Mouse (Mus musculus): ENCODE data around the gene Abr. TPM values are rescaled to one million over a fixed set of nuclear protein-coding genes. Genes with fewer than 3 reads are reported as not detected.

Gene Abr
- total and polyA plus RNA-seq, 3 experiments = 3.8 to 8.8 TPM; not detected in 1

GRCm38 (mm10) chr11:76566081-76566480 is 56.0 kb downstream of the Abr start:
- TF ChIP-seq ELF1 (IDR thresholded peaks at IDR 0.05; ENCODE audit: low read depth, low read length) = no peak
- no peak for TF ChIP-seq CHD2 (IDR thresholded peaks at IDR 0.05; ENCODE audit: low read length)
- Histone ChIP-seq H3K36me3 (ENCODE audit: control insufficient read depth in 1 of 2, insufficient read depth in 2 of 2, low read length in 2 of 2) (no peaks in the 10 kb centered on the region), H3K4me3 (ENCODE audit: control insufficient read depth in 1 of 2, insufficient read depth in 1 of 2, low read depth in 2 of 2, low read length in 2 of 2) (no peak overlapping the region), H3K9ac (ENCODE audit: control insufficient read depth, low read depth, low read length, poor library complexity, severe bottlenecking) (no peak overlapping the region), H3K27me3 (ENCODE audit: control insufficient read depth in 1 of 2, insufficient read depth in 2 of 2, low read length in 2 of 2) (peaks cover 22 to 35% of the 10 kb centered on the region in 2 experiments), H3K79me2 (ENCODE audit: control insufficient read depth, insufficient read depth, low read length, poor library complexity) (no peaks in the 10 kb centered on the region), H3K27ac (ENCODE audit: control insufficient read depth, low read depth, low read length) (no peak overlapping the region), H3K9me3 (replicated peaks; ENCODE audit: insufficient read depth, low read length) (no peaks in the 10 kb centered on the region), H3K4me1 (ENCODE audit: control insufficient read depth in 1 of 2, insufficient read depth in 2 of 2, low read length in 2 of 2) (no peaks in the 10 kb centered on the region)
- DNase-seq (ENCODE audit: low read depth, low spot score) = no peak

DNA sequence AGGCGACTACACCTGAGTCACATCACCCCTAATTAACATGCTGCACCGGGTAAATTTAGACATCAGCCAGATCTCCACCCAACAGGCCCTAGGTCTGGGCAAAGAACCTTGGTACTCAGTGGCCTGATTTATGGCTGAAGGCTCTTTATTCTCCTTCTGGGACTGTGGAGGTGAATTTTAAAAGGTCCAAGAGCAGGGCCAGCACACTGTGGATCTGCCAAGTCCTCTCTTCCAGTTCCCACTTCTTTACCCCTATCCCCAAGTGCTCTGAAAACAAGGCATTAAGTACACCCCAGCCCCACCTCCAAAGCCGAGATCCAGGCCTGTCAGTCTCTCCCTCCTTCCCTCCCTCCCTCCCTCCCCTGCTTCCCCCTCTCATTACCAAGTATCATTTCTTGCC is 59.5 kb downstream of the Abr start:
- no peaks in the 10 kb centered on the region for H3K9me3 ChIP-seq (replicated peaks; ENCODE audit: insufficient read depth, low read length)
- H3K4me3 ChIP-seq (ENCODE audit: control insufficient read depth in 1 of 2, insufficient read depth in 1 of 2, low read depth in 2 of 2, low read length in 2 of 2) = no peak overlapping the region
- H3K36me3 ChIP-seq (ENCODE audit: control insufficient read depth in 1 of 2, insufficient read depth in 2 of 2, low read length in 2 of 2) = no peaks in the 10 kb centered on the region
- H3K27ac ChIP-seq (ENCODE audit: control insufficient read depth, low read depth, low read length) = no peak overlapping the region
- no peak overlapping the region for H3K9ac ChIP-seq (ENCODE audit: control insufficient read depth, low read depth, low read length, poor library complexity, severe bottlenecking)
- H3K4me1 ChIP-seq (ENCODE audit: control insufficient read depth in 1 of 2, insufficient read depth in 2 of 2, low read length in 2 of 2) = no peaks in the 10 kb centered on the region
- TF ChIP-seq POLR2AphosphoS5 (IDR thresholded peaks at IDR 0.05; ENCODE audit: borderline replicate concordance, low read depth, low read length) = no peak
- TF ChIP-seq NRF1 (IDR thresholded peaks at IDR 0.05; ENCODE audit: insufficient read depth, low read depth, low read length, poor library complexity, severe bottlenecking) = no peak
- no peak for TF ChIP-seq EP300 (IDR thresholded peaks at IDR 0.05; ENCODE audit: low read depth in 1 of 2, low read length in 2 of 2)
- TF ChIP-seq E2F4 (IDR thresholded peaks at IDR 0.05; ENCODE audit: borderline replicate concordance, low read depth, low read length) = no peak
- no peak for TF ChIP-seq GABPA (IDR thresholded peaks at IDR 0.05; ENCODE audit: low read depth, low read length)
- TF ChIP-seq ELF1 (IDR thresholded peaks at IDR 0.05; ENCODE audit: low read depth, low read length) = no peak
- no peak for TF ChIP-seq RCOR1 (IDR thresholded peaks at IDR 0.05; ENCODE audit: low read depth, low read length)
- no peak for TF ChIP-seq HCFC1 (IDR thresholded peaks at IDR 0.05; ENCODE audit: low read depth, low read length)
- no peak for TF ChIP-seq MXI1 (IDR thresholded peaks at IDR 0.05; ENCODE audit: low read depth, low read length)
- no peak for TF ChIP-seq TCF12 (IDR thresholded peaks at IDR 0.05; ENCODE audit: low read depth, low read length)
- no peak for TF ChIP-seq POLR2AphosphoS2 (IDR thresholded peaks at IDR 0.05; ENCODE audit: low read length)
- TF ChIP-seq MAZ (IDR thresholded peaks at IDR 0.05; ENCODE audit: low read depth, low read length) = no peak
- no peak for TF ChIP-seq TBP (IDR thresholded peaks at IDR 0.05; ENCODE audit: low read depth, low read length)
- TF ChIP-seq MAX (IDR thresholded peaks at IDR 0.05; ENCODE audit: low read length) = no peak
- TF ChIP-seq CTCF (IDR thresholded peaks at IDR 0.05 in 2 of 3, conservative IDR thresholded peaks at IDR 0.05 in 1 of 3; ENCODE audit: control insufficient read depth in 1 of 3, insufficient read depth in 1 of 3, low read depth in 2 of 3, low read length in 3 of 3, poor library complexity in 1 of 3, severe bottlenecking in 1 of 3) = no peak
- TF ChIP-seq NELFE (IDR thresholded peaks at IDR 0.05; ENCODE audit: low read depth, low read length) = no peak
- TF ChIP-seq GATA1 (IDR thresholded peaks at IDR 0.05; ENCODE audit: low read depth, low read length) = no peak
- no peak for TF ChIP-seq ETS1 (IDR thresholded peaks at IDR 0.05; ENCODE audit: low read depth, low read length)
- H3K27me3 ChIP-seq (ENCODE audit: control insufficient read depth in 1 of 2, insufficient read depth in 2 of 2, low read length in 2 of 2) = peaks cover 24 to 52% of the 10 kb centered on the region in 2 experiments
- no peak for DNase-seq (ENCODE audit: low read depth, low spot score)
- no peaks in the 10 kb centered on the region for H3K79me2 ChIP-seq (ENCODE audit: control insufficient read depth, insufficient read depth, low read length, poor library complexity)

Data from MEL (cell line).